Mouse (Mus musculus) ES-Bruce4 (cell line): ENCODE data around the gene Osbpl11. TPM values are rescaled to one million over a fixed set of nuclear protein-coding genes. Genes with fewer than 3 reads are reported as not detected.
"Not testable (repeated sequence)": the region's sequence is repeated elsewhere in the genome, so short reads cannot be mapped to it uniquely, and the experiment has no call there.

Experiments used
- H3K27ac ChIP-seq: 2 replicates; pipeline ENCODE4 v1.5.1; 2012; ENCODE audit warnings: low read length, inconsistent platforms; ENCODE audit not compliant: insufficient read depth
- H3K27me3 ChIP-seq: 2 replicates; pipeline ENCODE4 v1.6.1; 2012; ENCODE audit warnings: mild to moderate bottlenecking, low read length, inconsistent platforms; ENCODE audit not compliant: control insufficient read depth, poor library complexity, insufficient read depth, severe bottlenecking
- H3K36me3 ChIP-seq: 2 replicates; pipeline ENCODE4 v1.6.1; 2012; ENCODE audit warnings: inconsistent platforms, mild to moderate bottlenecking, low read length, moderate library complexity; ENCODE audit not compliant: control insufficient read depth, poor library complexity, insufficient read depth, severe bottlenecking
- H3K4me1 ChIP-seq: one replicate; pipeline ENCODE4 v1.8.1; 2011; ENCODE audit warnings: low read length; ENCODE audit not compliant: control insufficient read depth, insufficient read depth
- H3K4me3 ChIP-seq: 2 replicates; pipeline ENCODE4 v1.5.1; 2011; ENCODE audit warnings: low read depth, mild to moderate bottlenecking, low read length
- H3K9ac ChIP-seq: 2 replicates; pipeline ENCODE4 v1.6.1; 2012; ENCODE audit warnings: low read depth, mild to moderate bottlenecking, inconsistent platforms; ENCODE audit not compliant: poor library complexity, severe bottlenecking
- H3K9me3 ChIP-seq: replicated peaks from 2 replicates; pipeline ENCODE4 v1.6.1; 2012; ENCODE audit warnings: mild to moderate bottlenecking, low read length, inconsistent platforms; ENCODE audit not compliant: control insufficient read depth, poor library complexity, insufficient read depth, severe bottlenecking
- CTCF ChIP-seq: IDR thresholded peaks from one replicate; pipeline ENCODE4 v1.8.1; 2011; ENCODE audit warnings: low read depth, low read length
- EP300 ChIP-seq: IDR thresholded peaks from 2 replicates; pipeline ENCODE4 v1.6.1; 2011; ENCODE audit warnings: low read depth, low read length; ENCODE audit not compliant: insufficient read depth
- POLR2A ChIP-seq: IDR thresholded peaks from one replicate; pipeline ENCODE4 v1.8.1; 2011; ENCODE audit warnings: low read length; ENCODE audit not compliant: insufficient read depth
- polyA plus RNA-seq: library from polyadenylated mRNA; stranded (reverse); fragments of >200 nt; gene quantifications from 2 replicates; pipeline ENCODE4 v1.2.4, GENCODE M21; 2011; ENCODE audit warnings: low read depth; ENCODE audit not compliant: missing spikeins, insufficient read depth, insufficient read length

Osbpl11 gene
- polyA plus RNA-seq = 18.6 and 21.4 TPM in 2 replicates

DNA sequence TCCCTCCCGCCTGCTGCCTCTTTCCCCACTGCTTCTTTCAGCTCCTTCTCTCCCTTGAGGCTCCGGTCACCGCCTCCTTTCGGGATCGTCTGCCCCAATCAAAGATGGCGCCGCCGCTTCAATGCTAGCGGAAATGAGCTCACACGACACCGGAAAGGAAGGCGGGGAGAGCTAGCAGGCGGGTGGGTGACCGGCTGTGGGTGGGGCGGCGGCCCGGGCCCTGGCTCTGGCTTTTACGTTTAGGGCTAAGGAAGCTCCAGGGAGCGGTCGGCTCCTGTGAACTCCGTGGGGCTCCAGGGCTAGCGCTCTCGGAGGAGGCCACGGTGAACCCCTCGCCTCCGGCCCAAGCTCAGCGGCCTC lies at the start of gene Osbpl11:
Gene Osbpl11, plus strand, starts transcription at position 171 of the 360 bp plus-strand sequence.
- Histone ChIP-seq H3K9ac (peak within 1 kb of the TSS; percentile 93), H3K27me3 (no peaks in the 10 kb centered on the region), H3K27ac (0 out of 2 replicates have a peak within 1 kb of the TSS, but pooled peaks have one; percentile 6), H3K36me3 (no peaks in the 10 kb centered on the region), H3K4me3 (peak within 1 kb of the TSS; percentile 72), H3K4me1 (no peaks in the 10 kb centered on the region), H3K9me3 (no peaks in the 10 kb centered on the region)
- TF ChIP-seq EP300 = no peak
- peak; percentile 53 for TF ChIP-seq POLR2A
- TF ChIP-seq CTCF = no peak

DNA sequence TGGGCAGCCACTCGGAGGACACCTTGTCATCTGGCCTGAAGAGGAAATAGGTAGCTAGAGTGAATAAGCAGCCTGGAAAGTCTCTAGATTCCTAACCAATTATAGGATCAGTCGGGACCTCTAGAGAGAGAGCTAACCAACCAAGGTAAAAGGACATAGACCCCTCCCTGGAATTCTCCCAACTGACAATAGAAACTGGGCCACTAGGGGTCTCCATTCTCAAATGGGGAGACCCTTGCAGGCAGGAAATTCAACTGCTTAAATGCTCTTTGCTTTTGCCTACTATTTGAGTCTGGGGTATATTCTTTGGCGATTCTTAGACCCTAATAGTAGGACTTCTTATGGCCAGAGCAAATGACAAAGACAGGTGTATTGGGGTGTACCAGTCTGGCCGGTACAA lies 49.7 kb upstream of the Osbpl11 start:
- Histone ChIP-seq H3K27ac (no peak overlapping the region), H3K36me3 (no peaks in the 10 kb centered on the region), H3K4me3 (no peak overlapping the region), H3K4me1 (peaks cover under 1% of the 10 kb centered on the region), H3K9ac (no peak overlapping the region), H3K27me3 (no peaks in the 10 kb centered on the region), H3K9me3 (peaks cover 4% of the 10 kb centered on the region; the same call in 1 of the 2 replicates)
- TF ChIP-seq POLR2A = no peak
- TF ChIP-seq EP300 = no peak
- no peak for TF ChIP-seq CTCF

DNA sequence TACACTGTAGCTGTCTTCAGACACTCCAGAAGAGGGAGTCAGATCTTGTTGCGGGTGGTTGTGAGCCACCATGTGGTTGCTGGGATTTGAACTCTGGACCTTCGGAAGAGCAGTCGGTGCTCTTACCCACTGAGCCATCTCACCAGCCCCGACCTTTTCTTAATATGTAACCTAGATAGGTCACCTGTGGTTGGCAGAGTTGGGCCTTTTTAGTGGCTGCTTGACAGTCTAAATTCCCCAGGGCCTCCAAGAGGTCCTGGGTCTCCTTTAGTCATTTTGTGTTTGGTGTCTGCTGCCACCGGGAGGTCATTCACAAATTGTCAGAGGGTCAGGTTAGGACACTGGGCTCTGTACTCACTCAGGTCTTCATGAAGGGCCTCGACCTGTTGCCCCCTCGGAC lies 45.8 kb upstream of the Osbpl11 start:
- H3K27ac ChIP-seq, H3K27me3 ChIP-seq, H3K36me3 ChIP-seq, H3K9me3 ChIP-seq, H3K4me1 ChIP-seq, H3K9ac ChIP-seq, H3K4me3 ChIP-seq: not testable (repeated sequence)

DNA sequence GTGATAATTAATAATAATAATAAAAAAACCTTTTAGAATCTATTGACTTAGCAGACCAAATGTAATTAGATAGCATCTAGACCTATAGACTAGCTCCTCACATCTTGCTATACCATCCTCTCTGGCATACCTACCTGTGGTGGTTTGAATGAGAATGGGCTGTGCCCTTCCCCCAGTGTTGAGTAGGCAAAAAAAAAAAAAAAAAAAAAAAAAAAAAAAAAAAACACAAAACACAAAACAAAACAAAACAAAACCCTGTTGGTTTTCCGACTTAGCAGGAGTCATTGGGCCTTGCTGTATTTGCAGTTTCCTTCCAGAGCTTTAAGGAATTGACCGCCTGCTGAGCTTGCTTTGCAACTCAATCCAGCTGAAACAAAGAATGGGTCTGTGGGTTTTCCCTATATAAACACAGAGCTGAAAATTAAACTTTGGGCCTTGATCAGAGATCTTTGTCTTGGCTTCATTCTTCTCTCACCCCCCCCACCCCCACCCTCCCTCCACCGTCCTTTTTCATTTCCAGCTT lies 43.1 kb upstream of the Osbpl11 start:
- no peaks in the 10 kb centered on the region; the same call in 1 of the 2 replicates for H3K27me3 ChIP-seq
- peaks cover 4% of the 10 kb centered on the region; the same call in 1 of the 2 replicates for H3K9me3 ChIP-seq
- H3K36me3 ChIP-seq = no peaks in the 10 kb centered on the region
- H3K9ac ChIP-seq = no peak overlapping the region
- TF ChIP-seq POLR2A (no peak), EP300 (no peak), CTCF (no peak)
- peaks cover 2% of the 10 kb centered on the region for H3K4me1 ChIP-seq
- H3K4me3 ChIP-seq = no peak overlapping the region
- no peak overlapping the region for H3K27ac ChIP-seq

DNA sequence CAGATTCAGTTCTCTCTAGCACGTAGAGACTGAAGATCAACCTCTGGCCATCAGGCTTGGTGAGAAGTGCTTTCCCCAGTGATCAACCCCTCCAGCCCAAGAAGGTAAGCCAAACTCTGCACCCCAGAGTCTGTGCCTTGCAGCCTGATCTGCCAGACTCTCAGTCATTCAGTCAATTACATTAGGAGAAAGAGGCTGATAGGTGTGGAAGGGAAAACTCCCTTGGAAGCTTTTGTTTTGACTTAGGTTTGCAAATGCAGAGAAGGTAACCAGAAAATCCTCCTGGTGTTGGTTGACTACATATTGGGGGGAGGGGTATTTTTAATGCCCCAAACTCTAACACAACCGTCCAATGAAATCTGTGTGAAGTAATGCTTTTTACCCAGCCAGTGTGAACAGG lies 41.4 kb upstream of the Osbpl11 start:
- no peaks in the 10 kb centered on the region for H3K36me3 ChIP-seq
- H3K27me3 ChIP-seq = no peaks in the 10 kb centered on the region; the same call in 1 of the 2 replicates
- peaks cover 4% of the 10 kb centered on the region; the same call in 1 of the 2 replicates for H3K9me3 ChIP-seq
- 0 out of 2 replicates have a peak overlapping the region, but pooled peaks have one; percentile 5 for H3K27ac ChIP-seq
- TF ChIP-seq POLR2A (no peak), EP300 (no peak), CTCF (no peak)
- H3K4me3 ChIP-seq = no peak overlapping the region
- H3K9ac ChIP-seq = no peak overlapping the region
- peaks cover 2% of the 10 kb centered on the region for H3K4me1 ChIP-seq

DNA sequence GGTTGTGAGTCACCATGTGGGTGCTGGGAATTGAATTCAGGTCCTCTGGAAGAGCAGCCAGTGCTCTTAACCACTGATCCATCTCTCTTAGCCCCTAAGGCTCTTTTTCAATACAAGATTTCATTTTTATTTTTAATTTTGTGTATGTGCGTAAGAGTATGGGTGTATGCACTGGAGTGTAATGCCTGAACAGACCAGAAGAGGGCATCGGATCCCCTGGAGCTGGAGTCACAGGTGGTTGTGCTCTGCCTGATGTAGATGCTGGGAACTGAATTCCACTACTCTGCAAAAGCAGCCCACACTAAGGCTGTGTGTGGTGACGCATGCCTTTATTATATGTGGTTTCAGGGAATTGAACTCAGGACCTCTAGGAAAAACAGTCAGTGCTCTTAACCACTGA lies 38.7 kb upstream of the Osbpl11 start:
- H3K9ac ChIP-seq = no peak overlapping the region
- H3K4me3 ChIP-seq = no peak overlapping the region
- peaks cover 2% of the 10 kb centered on the region for H3K4me1 ChIP-seq
- no peaks in the 10 kb centered on the region for H3K36me3 ChIP-seq
- no peaks in the 10 kb centered on the region for H3K27me3 ChIP-seq
- peak; percentile 21 for TF ChIP-seq CTCF
- TF ChIP-seq POLR2A = no peak
- TF ChIP-seq EP300 = no peak
- H3K9me3 ChIP-seq = no peaks in the 10 kb centered on the region
- H3K27ac ChIP-seq = no peak overlapping the region
